Mouse (Mus musculus) C2C12 (cell line): ENCODE results near the gene Nobox.

Source experiments
- CEBPB ChIP-seq: IDR thresholded peaks from one replicate; pipeline ENCODE4 v1.6.1; 2011; ENCODE audit warnings: low read depth, mild to moderate bottlenecking, control low read depth, moderate library complexity
- CTCF ChIP-seq: IDR thresholded peaks from one replicate; pipeline ENCODE4 v1.5.1; 2011; ENCODE audit not compliant: control insufficient read depth, insufficient read depth, insufficient read length
- FOSL1 ChIP-seq: IDR thresholded peaks from one replicate; pipeline ENCODE4 v1.8.0; 2011; ENCODE audit warnings: mild to moderate bottlenecking, low read length; ENCODE audit not compliant: poor library complexity, insufficient read depth, severe bottlenecking
- MAX ChIP-seq: IDR thresholded peaks from one replicate; pipeline ENCODE4 v1.6.1; 2011; ENCODE audit warnings: mild to moderate bottlenecking, control low read depth
- MYOD1 ChIP-seq: IDR thresholded peaks from one replicate; pipeline ENCODE4 v1.6.1; 2011; ENCODE audit warnings: low read depth; ENCODE audit not compliant: control insufficient read depth, insufficient read length
- MYOG ChIP-seq: IDR thresholded peaks from one replicate; pipeline ENCODE4 v1.6.1; 2011; ENCODE audit not compliant: control insufficient read depth, insufficient read length; ENCODE audit errors: extremely low read depth

DNA sequence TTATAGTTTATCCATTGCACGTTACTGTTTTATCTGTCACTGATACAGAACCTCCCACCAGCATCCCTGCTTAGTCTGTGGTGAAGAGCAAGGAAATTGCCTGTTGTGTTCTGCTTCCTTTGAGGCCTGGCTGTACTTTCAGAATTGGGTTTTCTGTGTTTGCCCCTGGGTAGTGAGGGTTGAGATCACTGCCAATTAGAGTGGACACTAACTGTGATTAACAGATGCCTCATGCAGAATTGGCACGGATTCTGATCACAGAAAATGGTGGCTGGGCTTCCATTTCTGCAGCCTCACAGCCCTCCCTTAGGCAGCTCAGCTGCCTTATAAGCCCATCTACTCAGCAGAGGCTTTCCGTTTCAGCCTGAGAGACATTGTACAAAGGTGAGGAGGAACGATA lies 24.1 kb upstream of the Nobox start:
- TF ChIP-seq CTCF (no peak), CEBPB (no peak), FOSL1 (no peak), MAX (no peak), MYOG (no peak), MYOD1 (no peak)
